Mouse (Mus musculus): ENCODE measurements around the gene Sez6. TPM values are rescaled to one million over a fixed set of nuclear protein-coding genes. Genes with fewer than 3 reads are reported as not detected.

The Sez6 gene
- total and polyA plus RNA-seq, 3 experiments: 0.04 TPM; not detected in 2

DNA sequence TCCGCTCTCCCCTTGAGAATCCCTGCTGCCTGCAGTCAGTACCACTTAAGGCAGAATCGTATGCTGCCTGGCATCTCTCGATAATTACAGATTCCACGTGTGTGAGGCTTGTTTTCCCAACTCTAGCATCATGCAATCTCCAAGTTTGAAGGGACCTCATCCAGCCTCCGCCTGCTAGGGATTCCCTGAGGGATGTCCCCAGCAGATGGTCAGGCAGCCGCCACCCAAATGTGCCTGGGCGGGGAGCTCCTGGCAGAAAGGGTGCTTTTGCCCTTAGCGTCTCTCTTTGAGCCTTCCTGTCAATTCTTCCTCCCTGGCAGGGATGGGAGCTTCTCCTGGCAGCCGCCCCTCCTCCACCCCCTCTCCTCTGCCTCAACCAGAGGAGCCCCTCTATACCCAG lies 29.6 kb downstream of the Sez6 start:
- Histone ChIP-seq H3K27ac (ENCODE audit: insufficient read depth, low read depth) (no peak overlapping the region), H3K79me2 (replicated peaks; ENCODE audit: control insufficient read depth, extremely low read depth, insufficient read depth, poor library complexity, severe bottlenecking) (no peaks in the 10 kb centered on the region), H3K4me2 (ENCODE audit: insufficient read depth, low read depth, poor library complexity, severe bottlenecking) (no peak overlapping the region), H3K9ac (ENCODE audit: insufficient read depth, low read depth) (no peak overlapping the region), H3K9me3 (replicated peaks; ENCODE audit: low read length) (no peaks in the 10 kb centered on the region), H3K27me3 (replicated peaks) (peaks cover 55% of the 10 kb centered on the region), H3K4me1 (ENCODE audit: control insufficient read depth in 1 of 2, insufficient read depth in 2 of 2) (0 out of 4 replicates have a peak, but pooled peaks cover 0 to 3% of the 10 kb centered on the region in 2 experiments), H3K36me3 (replicated peaks in 1 of 2; ENCODE audit: control insufficient read depth in 1 of 2, insufficient read depth in 1 of 2, low read length in 1 of 2) (no peaks in the 10 kb centered on the region), H3K4me3 (replicated peaks in 1 of 3; ENCODE audit: low read depth in 2 of 3, low read length in 2 of 3, poor library complexity in 1 of 3) (no peak overlapping the region)
- no peak for DNase-seq (ENCODE audit: extremely low read depth)
- TF ChIP-seq TBP (conservative IDR thresholded peaks at IDR 0.05; ENCODE audit: low read depth, low read length) (no peak), JUND (conservative IDR thresholded peaks at IDR 0.05; ENCODE audit: low read depth, low read length) (no peak), TCF12 (IDR thresholded peaks at IDR 0.05; ENCODE audit: low read depth, low read length) (no peak), MAZ (IDR thresholded peaks at IDR 0.05; ENCODE audit: low read depth, low read length) (no peak), GABPA (IDR thresholded peaks at IDR 0.05; ENCODE audit: insufficient replicate concordance, low read depth, low read length) (no peak), ZKSCAN1 (IDR thresholded peaks at IDR 0.05; ENCODE audit: borderline replicate concordance, low read depth, low read length) (no peak), ZNF384 (IDR thresholded peaks at IDR 0.05; ENCODE audit: low read depth, low read length) (no peak), HCFC1 (IDR thresholded peaks at IDR 0.05; ENCODE audit: low read depth, low read length) (no peak), MXI1 (IDR thresholded peaks at IDR 0.05; ENCODE audit: low read depth, low read length) (no peak), SIN3A (IDR thresholded peaks at IDR 0.05; ENCODE audit: low read length) (no peak), MEF2A (IDR thresholded peaks at IDR 0.05; ENCODE audit: borderline replicate concordance, low read depth, low read length) (no peak), IRF4 (IDR thresholded peaks at IDR 0.05; ENCODE audit: low read depth, low read length) (no peak), ZC3H11A (IDR thresholded peaks at IDR 0.05; ENCODE audit: low read depth, low read length) (no peak), CHD2 (IDR thresholded peaks at IDR 0.05; ENCODE audit: low read length) (no peak)
- in situ Hi-C loops (cut with MboI; ENCODE audit: low pct_ligation_motif_present, low pct_unique_long_range_greater_than_20kb, low sequenced_read_pairs): no loop called here
- dilution Hi-C loops (cut with MboI; ENCODE audit: extremely low pct_ligation_motif_present, extremely low pct_unique_long_range_greater_than_20kb, low sequenced_read_pairs): no loop called here

DNA sequence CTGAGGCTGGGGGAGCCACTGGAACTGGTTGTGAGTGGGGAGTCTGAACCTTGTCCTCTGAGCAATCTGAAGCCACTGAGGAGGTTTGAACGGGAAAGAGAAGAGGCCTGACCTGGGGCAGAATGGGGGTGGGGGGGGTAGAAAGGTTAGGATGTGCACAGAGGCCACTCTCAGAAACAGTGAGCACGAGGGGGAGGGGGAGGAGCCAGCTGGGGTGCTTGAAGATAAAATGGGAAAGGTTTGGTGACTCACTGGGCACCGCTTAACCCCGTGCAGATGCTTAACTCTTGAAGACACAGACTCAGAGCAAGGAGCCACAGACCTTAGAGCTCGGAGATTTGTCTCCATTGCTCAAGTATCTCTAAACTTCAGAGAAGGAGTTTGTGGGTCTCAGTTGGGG lies 30.3 kb downstream of the Sez6 start:
- Histone ChIP-seq H3K27me3 (replicated peaks) (peaks cover 52% of the 10 kb centered on the region), H3K79me2 (replicated peaks; ENCODE audit: control insufficient read depth, extremely low read depth, insufficient read depth, poor library complexity, severe bottlenecking) (no peaks in the 10 kb centered on the region), H3K4me3 (replicated peaks in 1 of 3; ENCODE audit: low read depth in 2 of 3, low read length in 2 of 3, poor library complexity in 1 of 3) (no peak overlapping the region), H3K4me1 (ENCODE audit: control insufficient read depth in 1 of 2, insufficient read depth in 2 of 2) (0 out of 4 replicates have a peak, but pooled peaks cover 0 to 1% of the 10 kb centered on the region in 2 experiments), H3K4me2 (ENCODE audit: insufficient read depth, low read depth, poor library complexity, severe bottlenecking) (no peak overlapping the region), H3K27ac (ENCODE audit: insufficient read depth, low read depth) (no peak overlapping the region), H3K36me3 (replicated peaks in 1 of 2; ENCODE audit: control insufficient read depth in 1 of 2, insufficient read depth in 1 of 2, low read length in 1 of 2) (no peaks in the 10 kb centered on the region), H3K9ac (ENCODE audit: insufficient read depth, low read depth) (no peak overlapping the region), H3K9me3 (replicated peaks; ENCODE audit: low read length) (no peaks in the 10 kb centered on the region)
- DNase-seq (ENCODE audit: extremely low read depth): no peak
- in situ Hi-C loops (cut with MboI; ENCODE audit: low pct_ligation_motif_present, low pct_unique_long_range_greater_than_20kb, low sequenced_read_pairs) (no loop called here), dilution Hi-C loops (cut with MboI; ENCODE audit: extremely low pct_ligation_motif_present, extremely low pct_unique_long_range_greater_than_20kb, low sequenced_read_pairs) (no loop called here)
- no peak for TF ChIP-seq CHD2 (IDR thresholded peaks at IDR 0.05; ENCODE audit: low read length)
- TF ChIP-seq NRF1 (IDR thresholded peaks at IDR 0.05; ENCODE audit: low read depth, low read length): no peak
- no peak for TF ChIP-seq RCOR1 (conservative IDR thresholded peaks at IDR 0.05; ENCODE audit: low read depth, low read length)
- no peak for TF ChIP-seq POLR2AphosphoS2 (IDR thresholded peaks at IDR 0.05; ENCODE audit: low read depth, low read length)
- TF ChIP-seq MAZ (IDR thresholded peaks at IDR 0.05; ENCODE audit: low read depth, low read length): no peak
- no peak for TF ChIP-seq ETS1 (conservative IDR thresholded peaks at IDR 0.05; ENCODE audit: low read depth, low read length)
